Mouse (Mus musculus): ENCODE results near the gene Myh8. TPM values are rescaled to one million over a fixed set of nuclear protein-coding genes. Genes with fewer than 3 reads are reported as not detected.

Gene Myh8
- polyA plus RNA-seq, 1 experiment from 2014 or later: 0.04 TPM

DNA sequence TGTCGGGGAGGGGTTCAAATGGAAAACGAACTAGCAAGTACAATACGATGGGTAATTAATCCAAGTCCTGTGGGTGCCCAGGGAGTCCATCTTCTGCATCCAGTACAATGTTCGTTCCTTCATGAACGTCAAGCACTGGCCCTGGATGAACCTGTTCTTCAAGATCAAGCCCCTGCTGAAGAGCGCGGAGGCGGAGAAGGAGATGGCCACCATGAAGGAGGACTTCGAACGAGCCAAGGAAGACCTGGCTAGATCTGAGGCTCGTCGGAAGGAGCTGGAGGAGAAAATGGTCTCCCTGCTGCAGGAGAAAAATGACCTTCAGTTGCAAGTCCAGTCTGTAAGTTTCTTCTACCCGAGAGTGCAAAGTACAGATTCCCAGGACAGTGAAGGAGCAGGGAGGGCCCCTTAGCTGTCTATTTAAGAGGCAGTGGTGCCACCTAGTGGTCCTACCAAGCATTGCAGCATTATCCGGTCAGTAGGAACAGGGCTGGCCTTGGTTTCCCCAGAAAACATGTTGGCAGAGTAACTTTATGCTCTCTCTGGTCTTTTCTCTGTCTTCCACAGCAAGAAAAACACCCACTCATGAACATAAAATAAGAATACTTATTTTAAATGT, 73.3 kb downstream of the Myh8 start:
- WGBS: 60% methylated on average over 14 of the region's 14 CpGs
- Histone ChIP-seq H3K4me2 (ENCODE audit: low read length) (no peak overlapping the region), H3K9ac (ENCODE audit: low read length) (no peak overlapping the region), H3K27ac (ENCODE audit: low read depth, low read length) (no peak overlapping the region), H3K4me3 (ENCODE audit: low read depth, low read length) (no peak overlapping the region), H3K27me3 (replicated peaks; ENCODE audit: control insufficient read depth, insufficient read depth, low read length) (no peaks in the 10 kb centered on the region), H3K9me3 (replicated peaks; ENCODE audit: control insufficient read depth, low read length) (no peaks in the 10 kb centered on the region), H3K4me1 (ENCODE audit: control insufficient read depth, insufficient read depth, low read length) (no peaks in the 10 kb centered on the region), H3K36me3 (ENCODE audit: control insufficient read depth, insufficient read depth, low read length) (no peaks in the 10 kb centered on the region)
- DNase-seq (ENCODE audit: low spot score) (peak; percentile 85), ATAC-seq (no peak)

- no peak overlapping the region for H3K9ac ChIP-seq (ENCODE audit: low read length)
- no peak overlapping the region for H3K4me3 ChIP-seq (ENCODE audit: low read depth, low read length)
- no peaks in the 10 kb centered on the region for H3K9me3 ChIP-seq (replicated peaks; ENCODE audit: control insufficient read depth, low read length)
- no peak overlapping the region for H3K4me2 ChIP-seq (ENCODE audit: low read length)
- H3K27ac ChIP-seq (ENCODE audit: low read depth, low read length): no peak overlapping the region
- no peak for DNase-seq (ENCODE audit: low spot score)
- WGBS: 54% methylated on average over 4 of the region's 4 CpGs
- no peaks in the 10 kb centered on the region for H3K27me3 ChIP-seq (replicated peaks; ENCODE audit: control insufficient read depth, insufficient read depth, low read length)
- no peaks in the 10 kb centered on the region for H3K4me1 ChIP-seq (ENCODE audit: control insufficient read depth, insufficient read depth, low read length)
- H3K36me3 ChIP-seq (ENCODE audit: control insufficient read depth, insufficient read depth, low read length): no peaks in the 10 kb centered on the region
- ATAC-seq: no peak
These were observed 76.1 kb downstream of the Myh8 start for GRCm38 (mm10) chr11:67353011-67353410.

- Histone ChIP-seq H3K36me3 (ENCODE audit: control insufficient read depth, insufficient read depth, low read length) (no peaks in the 10 kb centered on the region), H3K9me3 (replicated peaks; ENCODE audit: control insufficient read depth, low read length) (no peaks in the 10 kb centered on the region), H3K9ac (ENCODE audit: low read length) (no peak overlapping the region), H3K4me1 (ENCODE audit: control insufficient read depth, insufficient read depth, low read length) (no peaks in the 10 kb centered on the region), H3K27ac (ENCODE audit: low read depth, low read length) (no peak overlapping the region), H3K27me3 (replicated peaks; ENCODE audit: control insufficient read depth, insufficient read depth, low read length) (no peaks in the 10 kb centered on the region), H3K4me3 (ENCODE audit: low read depth, low read length) (no peak overlapping the region), H3K4me2 (ENCODE audit: low read length) (no peak overlapping the region)
- no peak for DNase-seq (ENCODE audit: low spot score)
- WGBS: 77% methylated on average over 10 of the region's 10 CpGs
- ATAC-seq: no peak
These were observed 81.1 kb downstream of the Myh8 start for GRCm38 (mm10) chr11:67358031-67358430.

Other genes starting within 250 kb of the Myh8 start
- gene Adprm, start 224.5 kb upstream of the Myh8 start, polyA plus RNA-seq (2014; fragmentation: Nextera tagmentation; extraction: Ambion mirVana): 35.4 and 38.8 TPM in 2 replicates
- gene Sco1, start 224.5 kb upstream of the Myh8 start, polyA plus RNA-seq (2014; fragmentation: Nextera tagmentation; extraction: Ambion mirVana): 9.3 and 10.3 TPM in 2 replicates
- 0.04 and 0.06 TPM in 2 replicates for gene Myh3, start 198.8 kb upstream of the Myh8 start, polyA plus RNA-seq (2014; fragmentation: Nextera tagmentation; extraction: Ambion mirVana)
- 0.06 TPM in 1 of 2 replicates, not detected in the other for gene Myh2, start 106.1 kb upstream of the Myh8 start, polyA plus RNA-seq (2014; fragmentation: Nextera tagmentation; extraction: Ambion mirVana)
- 0.10 TPM in 1 of 2 replicates, not detected in the other for gene Myh1, start 77.1 kb upstream of the Myh8 start, polyA plus RNA-seq (2014; fragmentation: Nextera tagmentation; extraction: Ambion mirVana)
- gene Myh4, start 39.1 kb upstream of the Myh8 start, polyA plus RNA-seq (2014; fragmentation: Nextera tagmentation; extraction: Ambion mirVana): 0.03 TPM in 1 of 2 replicates, not detected in the other
- gene Myh13, start 44.5 kb downstream of the Myh8 start, polyA plus RNA-seq (2014; fragmentation: Nextera tagmentation; extraction: Ambion mirVana): not detected in 2 replicates
- gene Gas7, start 178.3 kb downstream of the Myh8 start, polyA plus RNA-seq (2014; fragmentation: Nextera tagmentation; extraction: Ambion mirVana): 39.5 and 49.3 TPM in 2 replicates

Measured in forebrain, embryonic 14.5 days (tissue).